Comparison of ENCODE assay signal across 17 mouse cellular contexts in the genomic region with DNA sequence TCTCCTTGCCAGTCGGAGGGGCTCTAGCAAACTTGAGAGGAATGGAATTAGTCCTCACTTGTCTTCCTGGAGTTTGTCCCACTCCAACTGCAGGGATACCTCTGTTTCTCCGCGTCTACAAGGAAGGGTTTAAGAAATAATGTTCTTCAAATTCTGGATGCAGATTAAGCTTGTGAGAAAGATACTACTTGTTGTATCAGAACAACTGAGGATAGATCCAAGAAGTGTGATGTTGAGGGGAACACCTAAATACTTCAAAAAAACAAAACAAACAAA. TPM values are rescaled to one million over a fixed set of nuclear protein-coding genes. Genes with fewer than 3 reads are reported as not detected.
DNase-seq lines count a peak whose midpoint lies in the region; ATAC-seq and TF ChIP-seq lines count a peak whose summit lies in the region.
"Had no signal": no experiment of that assay in that cellular context is flagged by ENCODE, and none has a peak within 500 bp of the region (broad histone marks: within the 10 kb centered on the region; RNA-seq: fewer than 3 reads in every experiment).

No protein-coding gene starts in this region.

- H3K9ac ChIP-seq in heart, adult 2 months (ENCODE audit: low read depth, low read length), result peak overlapping the region; percentile 62
- H3K9ac ChIP-seq in liver, embryonic 14.5 days (replicated peaks), result no peak overlapping the region
- H3K9ac ChIP-seq: forebrain, embryonic 12.5 days; hindbrain, embryonic 15.5 days had no signal

- 56% methylated on average over 3 of the region's 3 CpGs for WGBS in heart, adult 2 months
- WGBS in bone marrow, adult 2 months, result 6% methylated on average over 3 of the region's 3 CpGs
- 40% methylated on average over 3 of the region's 3 CpGs for WGBS in liver, embryonic 14.5 days (ENCODE audit: insufficient replicate concordance)

- peaks cover 2% of the 10 kb centered on the region; the same call in 1 of the 2 replicates for H3K79me2 ChIP-seq in heart, adult 2 months (replicated peaks; ENCODE audit: control insufficient read depth, insufficient read depth, low read length)

- H3K36me3 ChIP-seq in heart, adult 2 months (ENCODE audit: control insufficient read depth, insufficient read depth, low read length), result peaks cover 4% of the 10 kb centered on the region; the same call in 1 of the 2 replicates
- H3K36me3 ChIP-seq in liver, embryonic 14.5 days (replicated peaks; ENCODE audit: control insufficient read depth, insufficient read depth, low read depth), result no peaks in the 10 kb centered on the region
- H3K36me3 ChIP-seq: forebrain, embryonic 12.5 days; G1E; hindbrain, embryonic 15.5 days had no signal

- DNase-seq in heart, adult 2 months, result peak in 1 of 2 experiments; percentile 11
- no peak for DNase-seq in heart, postnatal 36 days
- no peak for DNase-seq in layer of hippocampus, adult 2 months (ENCODE audit: low spot score in 2 of 2)
- DNase-seq in layer of hippocampus, postnatal 14 days (ENCODE audit: low spot score in 2 of 2), result no peak
- DNase-seq in liver, embryonic 14.5 days (ENCODE audit: low read depth in 3 of 3, low spot score in 3 of 3), result no peak
- no peak for DNase-seq in left cerebral cortex, postnatal 14 days (ENCODE audit: low spot score in 2 of 2)
- DNase-seq: cerebellum, adult 2 months had no signal

- TF ChIP-seq CTCF in heart, adult 2 months (IDR thresholded peaks at IDR 0.05), result no peak
- no peak for TF ChIP-seq CTCF in layer of hippocampus, adult 2 months (conservative IDR thresholded peaks at IDR 0.05)
- TF ChIP-seq CTCF in bone marrow, adult 2 months (IDR thresholded peaks at IDR 0.05; ENCODE audit: control insufficient read depth, insufficient read depth, low read length), result no peak
- TF ChIP-seq CTCF in liver, embryonic 14.5 days (IDR thresholded peaks at IDR 0.05; ENCODE audit: low read depth), result no peak

- no peak for ATAC-seq in liver, embryonic 14.5 days (ENCODE audit: insufficient read depth)
- ATAC-seq in erythroblast, adult 5-6 weeks (replicated peaks; ENCODE audit: low FRiP score, poor library complexity, severe bottlenecking), result no peak

- intact Hi-C loops in heart, adult 2 months (cut with DNase I), result no loop called here
- intact Hi-C loops in heart, postnatal 36 days (cut with DNase I), result no loop called here
- intact Hi-C loops in left cerebral cortex, postnatal 14 days (cut with DNase I), result no loop called here

- no peaks in the 10 kb centered on the region; the same call in 1 of the 2 replicates for H3K27me3 ChIP-seq in heart, adult 2 months (ENCODE audit: control insufficient read depth, insufficient read depth, low read length)
- H3K27me3 ChIP-seq in liver, embryonic 14.5 days (ENCODE audit: control insufficient read depth, insufficient read depth, low read length), result no peaks in the 10 kb centered on the region

- peak overlapping the region; percentile 6; the same call in 1 of the 2 replicates for H3K4me2 ChIP-seq in liver, embryonic 14.5 days (ENCODE audit: low read depth)
- H3K4me2 ChIP-seq: forebrain, embryonic 12.5 days; hindbrain, embryonic 15.5 days had no signal

- no peak for TF ChIP-seq POLR2A in heart, adult 2 months (IDR thresholded peaks at IDR 0.05; ENCODE audit: insufficient read depth, low read depth, low read length)
- TF ChIP-seq POLR2A in bone marrow, adult 2 months (IDR thresholded peaks at IDR 0.05; ENCODE audit: borderline replicate concordance, control insufficient read depth, low read depth, low read length), result no peak

- H3K4me3 ChIP-seq in heart, adult 2 months, result peak overlapping the region; percentile 73
- peak overlapping the region; percentile 41; the same call in 1 of the 2 replicates for H3K4me3 ChIP-seq in layer of hippocampus, adult 2 months
- peak overlapping the region; percentile 54 for H3K4me3 ChIP-seq in bone marrow, adult 2 months (replicated peaks; ENCODE audit: control insufficient read depth, low read depth, low read length)
- H3K4me3 ChIP-seq in liver, embryonic 14.5 days (ENCODE audit: insufficient read depth in 1 of 2, low read depth in 2 of 2, low read length in 2 of 2), result 0 out of 4 replicates have a peak overlapping the region, but pooled peaks of 1 of the 2 experiments have one; percentile 3
- H3K4me3 ChIP-seq: forebrain, embryonic 12.5 days; hindbrain, embryonic 15.5 days had no signal

- TF ChIP-seq EP300 in heart, adult 2 months (IDR thresholded peaks at IDR 0.05; ENCODE audit: insufficient read depth, low read depth, low read length), result no peak
- TF ChIP-seq EP300 in liver, embryonic 14.5 days (IDR thresholded peaks at IDR 0.05; ENCODE audit: low read depth), result no peak

- peak overlapping the region; percentile 94 for H3K27ac ChIP-seq in heart, adult 2 months
- no peak overlapping the region for H3K27ac ChIP-seq in layer of hippocampus, adult 2 months
- no peak overlapping the region for H3K27ac ChIP-seq in bone marrow, adult 2 months (ENCODE audit: control insufficient read depth, insufficient read depth, low read depth, low read length, poor library complexity)
- H3K27ac ChIP-seq in liver, embryonic 14.5 days, result no peak overlapping the region
- H3K27ac ChIP-seq: forebrain, embryonic 12.5 days; hindbrain, embryonic 15.5 days had no signal

- H3K9me3 ChIP-seq in liver, embryonic 14.5 days (ENCODE audit: control insufficient read depth, low read length), result no peaks in the 10 kb centered on the region
- H3K9me3 ChIP-seq: forebrain, embryonic 12.5 days; G1E; hindbrain, embryonic 15.5 days had no signal

- peaks cover 3% of the 10 kb centered on the region for H3K4me1 ChIP-seq in heart, adult 2 months (ENCODE audit: control insufficient read depth, insufficient read depth, low read length)
- peaks cover 3% of the 10 kb centered on the region; the same call in 1 of the 2 replicates for H3K4me1 ChIP-seq in bone marrow, adult 2 months (ENCODE audit: control insufficient read depth, insufficient read depth, low read length)
- peaks cover 0 to 14% of the 10 kb centered on the region in 2 experiments; a peak in 2 of 4 replicates for H3K4me1 ChIP-seq in liver, embryonic 14.5 days (replicated peaks; ENCODE audit: control insufficient read depth in 2 of 2, insufficient read depth in 2 of 2, low read length in 1 of 2)

RNA-seq across cellular contexts. Expression of a gene that starts 0.9 kb away (rescaled TPM):
- 1 to 10 TPM; 8.9 to 9.4 TPM for total RNA-seq in heart, adult 2 months (2021)
- polyA plus RNA-seq in heart, adult 2 months (2012; rRNA removed), result 5.9 and 6.6 TPM in 2 replicates
- total RNA-seq in heart, postnatal 36 days (2021), result 10 to 100 TPM in 1 of 2 experiments, 1 to 10 TPM in 1; 8.1 to 11.8 TPM
- total RNA-seq in layer of hippocampus, adult 2 months (2021), result 1 to 10 TPM; 1.5 to 3.9 TPM
- total RNA-seq in layer of hippocampus, postnatal 14 days (2021), result 1 to 10 TPM; 2.1 to 2.6 TPM
- polyA plus RNA-seq in bone marrow, adult 2 months (2011; ENCODE audit: insufficient read depth, insufficient read length, low replicate concordance, missing spikeins), result 19.3 and 26.4 TPM in 2 replicates
- polyA plus RNA-seq in liver, embryonic 14.5 days (2012; rRNA removed), result 1.1 and 1.8 TPM in 2 replicates
- 3.2 and 5.5 TPM in 2 replicates for polyA plus RNA-seq in liver, embryonic 14.5 days (2014; fragmentation: Nextera tagmentation; extraction: Ambion mirVana)
- total RNA-seq in left cerebral cortex, postnatal 14 days (2021), result 1 to 10 TPM; 2.2 TPM
- 5.0 TPM in 1 of 2 replicates, not detected in the other for total RNA-seq in erythroblast, adult 5-6 weeks (2015; ENCODE audit: low replicate concordance)
- 0.17 and 1.1 TPM in 2 replicates for total RNA-seq in erythroblast, adult 5-6 weeks (2017; ENCODE audit: low replicate concordance)
- total RNA-seq: G1E had no signal
- polyA plus RNA-seq: G1E had no signal

RNA-seq across cellular contexts. Expression of a gene that starts 6.3 kb away (rescaled TPM):
- total RNA-seq in heart, adult 2 months (2021), result 1 to 10 TPM; 4.6 to 5.1 TPM
- 6.2 and 6.6 TPM in 2 replicates for polyA plus RNA-seq in heart, adult 2 months (2012; rRNA removed)
- 1 to 10 TPM; 6.0 to 6.6 TPM for total RNA-seq in heart, postnatal 36 days (2021)
- total RNA-seq in layer of hippocampus, adult 2 months (2021), result 1 to 10 TPM in 1 of 2 experiments, under 1 TPM in 1; 0.74 to 1.5 TPM
- 1 to 10 TPM; 1.3 to 1.7 TPM for total RNA-seq in layer of hippocampus, postnatal 14 days (2021)
- polyA plus RNA-seq in bone marrow, adult 2 months (2011; ENCODE audit: insufficient read depth, insufficient read length, low replicate concordance, missing spikeins), result 4.7 and 7.9 TPM in 2 replicates
- polyA plus RNA-seq in liver, embryonic 14.5 days (2012; rRNA removed), result 1.8 and 1.9 TPM in 2 replicates
- 2.1 and 2.7 TPM in 2 replicates for polyA plus RNA-seq in liver, embryonic 14.5 days (2014; fragmentation: Nextera tagmentation; extraction: Ambion mirVana)
- total RNA-seq in left cerebral cortex, postnatal 14 days (2021), result 1 to 10 TPM in 1 of 2 experiments, under 1 TPM in 1; 0.77 to 1.5 TPM
- total RNA-seq in erythroblast, adult 5-6 weeks (2015; ENCODE audit: low replicate concordance), result 4.4 TPM in 1 of 2 replicates, not detected in the other
- total RNA-seq in erythroblast, adult 5-6 weeks (2017; ENCODE audit: low replicate concordance), result 2.6 and 6.8 TPM in 2 replicates
- polyA plus RNA-seq: G1E had no signal

RNA-seq across cellular contexts. Expression of a gene that starts 21.3 kb away (rescaled TPM):
- under 1 TPM in 1 of 2 experiments, not detected in 1; 0.77 TPM for total RNA-seq in heart, adult 2 months (2021)
- 0.29 and 0.70 TPM in 2 replicates for polyA plus RNA-seq in heart, adult 2 months (2012; rRNA removed)
- total RNA-seq in heart, postnatal 36 days (2021), result under 1 TPM in 1 of 2 experiments, not detected in 1; 0.22 TPM
- not detected for total RNA-seq in layer of hippocampus, adult 2 months (2021)
- total RNA-seq in layer of hippocampus, postnatal 14 days (2021), result not detected
- polyA plus RNA-seq in bone marrow, adult 2 months (2011; ENCODE audit: insufficient read depth, insufficient read length, low replicate concordance, missing spikeins), result 3.6 and 5.2 TPM in 2 replicates
- 0.06 TPM in 1 of 2 replicates, not detected in the other for polyA plus RNA-seq in liver, embryonic 14.5 days (2012; rRNA removed)
- polyA plus RNA-seq in liver, embryonic 14.5 days (2014; fragmentation: Nextera tagmentation; extraction: Ambion mirVana), result 0.10 TPM in 1 of 2 replicates, not detected in the other
- not detected for total RNA-seq in left cerebral cortex, postnatal 14 days (2021)
- total RNA-seq in erythroblast, adult 5-6 weeks (2015; ENCODE audit: low replicate concordance), result not detected in 2 replicates
- total RNA-seq in erythroblast, adult 5-6 weeks (2017; ENCODE audit: low replicate concordance), result 2.6 TPM in 1 of 2 replicates, not detected in the other
- total RNA-seq: adrenal gland, postnatal 4 days; gastrocnemius, adult 18-20 months; layer of hippocampus, adult 8-10 months; left cerebral cortex, postnatal 25 days had no signal
- polyA plus RNA-seq: cerebellum, adult 2 months; embryonic facial prominence, embryonic 11.5 days; forebrain, embryonic 12.5 days; G1E; hindbrain, embryonic 15.5 days had no signal

RNA-seq across cellular contexts. Expression of a gene that starts 21.3 kb away (rescaled TPM):
- total RNA-seq in heart, adult 2 months (2021), result 1 to 10 TPM; 3.4 to 5.6 TPM
- polyA plus RNA-seq in heart, adult 2 months (2012; rRNA removed), result not detected in 2 replicates
- total RNA-seq in heart, postnatal 36 days (2021), result 1 to 10 TPM; 3.1 to 4.7 TPM
- not detected for total RNA-seq in layer of hippocampus, adult 2 months (2021)
- 1 to 10 TPM; 1.5 to 2.4 TPM for total RNA-seq in layer of hippocampus, postnatal 14 days (2021)
- polyA plus RNA-seq in bone marrow, adult 2 months (2011; ENCODE audit: insufficient read depth, insufficient read length, low replicate concordance, missing spikeins), result 15.2 TPM in 1 of 2 replicates, not detected in the other
- polyA plus RNA-seq in liver, embryonic 14.5 days (2012; rRNA removed), result 0.39 TPM in 1 of 2 replicates, not detected in the other
- polyA plus RNA-seq in liver, embryonic 14.5 days (2014; fragmentation: Nextera tagmentation; extraction: Ambion mirVana), result 0.48 and 1.0 TPM in 2 replicates
- 1 to 10 TPM in 1 of 2 experiments, not detected in 1; 1.4 TPM for total RNA-seq in left cerebral cortex, postnatal 14 days (2021)
- total RNA-seq in erythroblast, adult 5-6 weeks (2015; ENCODE audit: low replicate concordance), result not detected in 2 replicates
- 1.8 TPM in 1 of 2 replicates, not detected in the other for total RNA-seq in erythroblast, adult 5-6 weeks (2017; ENCODE audit: low replicate concordance)
- total RNA-seq: G1E had no signal
- polyA plus RNA-seq: embryonic facial prominence, embryonic 11.5 days; forebrain, embryonic 12.5 days; G1E had no signal

RNA-seq across cellular contexts. Expression of a gene that starts 30.9 kb away (rescaled TPM):
- total RNA-seq in heart, adult 2 months (2021), result 1 to 10 TPM; 1.0 to 1.5 TPM
- 3.0 and 4.8 TPM in 2 replicates for polyA plus RNA-seq in heart, adult 2 months (2012; rRNA removed)
- total RNA-seq in heart, postnatal 36 days (2021), result under 1 TPM; 0.51 to 0.53 TPM
- total RNA-seq in layer of hippocampus, adult 2 months (2021), result not detected
- not detected for total RNA-seq in layer of hippocampus, postnatal 14 days (2021)
- 15.3 and 36.7 TPM in 2 replicates for polyA plus RNA-seq in bone marrow, adult 2 months (2011; ENCODE audit: insufficient read depth, insufficient read length, low replicate concordance, missing spikeins)
- 0.05 and 0.06 TPM in 2 replicates for polyA plus RNA-seq in liver, embryonic 14.5 days (2012; rRNA removed)
- polyA plus RNA-seq in liver, embryonic 14.5 days (2014; fragmentation: Nextera tagmentation; extraction: Ambion mirVana), result not detected in 2 replicates
- total RNA-seq in left cerebral cortex, postnatal 14 days (2021), result not detected
- total RNA-seq in erythroblast, adult 5-6 weeks (2015; ENCODE audit: low replicate concordance), result 2.1 TPM in 1 of 2 replicates, not detected in the other
- 1.1 and 2.0 TPM in 2 replicates for total RNA-seq in erythroblast, adult 5-6 weeks (2017; ENCODE audit: low replicate concordance)
- total RNA-seq: layer of hippocampus, adult 8-10 months; left cerebral cortex, postnatal 25 days had no signal
- polyA plus RNA-seq: embryonic facial prominence, embryonic 11.5 days; forebrain, embryonic 12.5 days; G1E; hindbrain, embryonic 15.5 days had no signal
